Mouse (Mus musculus): ENCODE results near the gene Tmigd1.

- TF ChIP-seq CTCF (IDR thresholded peaks at IDR 0.05; ENCODE audit: extremely low read depth, insufficient read depth, insufficient read length, insufficient replicate concordance) (no peak), POLR2A (IDR thresholded peaks at IDR 0.05; ENCODE audit: low read depth, low read length) (no peak)
Observed at GRCm38 (mm10) chr11:76916539-76917229, 14.7 kb downstream of the Tmigd1 start.
